In genomic region chr11:118423266-118423971, GRCm38 (mm10) we compare ENCODE assay signal across 8 mouse cellular contexts. TPM values are rescaled to one million over a fixed set of nuclear protein-coding genes. Genes with fewer than 3 reads are reported as not detected.
DNase-seq lines count a peak whose midpoint lies in the region; ATAC-seq lines count a peak whose summit lies in the region.

No protein-coding gene starts in this region.

- H3K9me3 ChIP-seq in hindbrain, embryonic 14.5 days (ENCODE audit: control insufficient read depth, low read length) = no peaks in the 10 kb centered on the region

- peak; percentile 97 for DNase-seq in Muller cell, postnatal 12 days (ENCODE audit: inconsistent ontology term)
- peak; percentile 85 for DNase-seq in cerebellum, adult 9-10 months
- DNase-seq in frontal cortex, postnatal 14 days (ENCODE audit: low spot score in 2 of 2) = peak; percentile 70 to 74
- peak; percentile 95 for DNase-seq in hindbrain, embryonic 14.5 days (ENCODE audit: low spot score)
- peak; percentile 65 for DNase-seq in left cerebral cortex, adult 11 months (ENCODE audit: low spot score)
- DNase-seq in lung, postnatal 36 days = peak; percentile 92
- DNase-seq in right cerebral cortex, postnatal 14 days = peak; percentile 86

- H3K27ac ChIP-seq in hindbrain, embryonic 14.5 days = no peak overlapping the region

- H3K27me3 ChIP-seq in hindbrain, embryonic 14.5 days (ENCODE audit: control insufficient read depth, insufficient read depth, low read length) = no peaks in the 10 kb centered on the region

- peaks cover 22% of the 10 kb centered on the region for H3K4me1 ChIP-seq in hindbrain, embryonic 14.5 days (replicated peaks; ENCODE audit: control insufficient read depth, insufficient read depth, low read length)

- H3K4me2 ChIP-seq in hindbrain, embryonic 14.5 days (replicated peaks) = peak overlapping the region; percentile 27

- WGBS in hindbrain, embryonic 14.5 days = 7% methylated on average over 18 of the region's 18 CpGs

- no peak overlapping the region for H3K4me3 ChIP-seq in hindbrain, embryonic 14.5 days (replicated peaks; ENCODE audit: low read length)

- peak; percentile 16 for ATAC-seq in hindbrain, embryonic 14.5 days (ENCODE audit: low FRiP score)
- ATAC-seq in erythroid progenitor cell, adult 5-6 weeks (replicated peaks; ENCODE audit: low FRiP score, poor library complexity, severe bottlenecking) = no peak

- peak overlapping the region; percentile 34; the same call in 1 of the 2 replicates for H3K9ac ChIP-seq in hindbrain, embryonic 14.5 days

- H3K36me3 ChIP-seq in hindbrain, embryonic 14.5 days (replicated peaks; ENCODE audit: control insufficient read depth, insufficient read depth) = no peaks in the 10 kb centered on the region

RNA-seq across cellular contexts. Expression of gene Cant1, which starts 4.5 kb away (rescaled TPM):
- polyA plus RNA-seq in hindbrain, embryonic 14.5 days (2014; fragmentation: Nextera tagmentation; extraction: Ambion mirVana) = 25.4 and 26.9 TPM in 2 replicates
- total RNA-seq in erythroid progenitor cell, adult 5-6 weeks (2015; ENCODE audit: low replicate concordance) = 5.4 and 8.0 TPM in 2 replicates
- 6.9 and 11.3 TPM in 2 replicates for total RNA-seq in erythroid progenitor cell, adult 5-6 weeks (2017; ENCODE audit: low replicate concordance)

RNA-seq across cellular contexts. Expression of gene C1qtnf1, which starts 4.6 kb away (rescaled TPM):
- 5.0 and 5.2 TPM in 2 replicates for polyA plus RNA-seq in hindbrain, embryonic 14.5 days (2014; fragmentation: Nextera tagmentation; extraction: Ambion mirVana)
- total RNA-seq in erythroid progenitor cell, adult 5-6 weeks (2015; ENCODE audit: low replicate concordance) = not detected in 2 replicates
- not detected in 2 replicates for total RNA-seq in erythroid progenitor cell, adult 5-6 weeks (2017; ENCODE audit: low replicate concordance)

RNA-seq across cellular contexts. Expression of gene Lgals3bp, which starts 21.5 kb away (rescaled TPM):
- polyA plus RNA-seq in hindbrain, embryonic 14.5 days (2014; fragmentation: Nextera tagmentation; extraction: Ambion mirVana) = 4.0 and 4.7 TPM in 2 replicates
- total RNA-seq in erythroid progenitor cell, adult 5-6 weeks (2015; ENCODE audit: low replicate concordance) = 31.9 and 57.7 TPM in 2 replicates
- total RNA-seq in erythroid progenitor cell, adult 5-6 weeks (2017; ENCODE audit: low replicate concordance) = 21.6 and 56.7 TPM in 2 replicates

RNA-seq across cellular contexts. Expression of gene Engase, which starts 53.2 kb away (rescaled TPM):
- polyA plus RNA-seq in hindbrain, embryonic 14.5 days (2014; fragmentation: Nextera tagmentation; extraction: Ambion mirVana) = 5.0 and 7.4 TPM in 2 replicates
- not detected in 2 replicates for total RNA-seq in erythroid progenitor cell, adult 5-6 weeks (2015; ENCODE audit: low replicate concordance)
- 9.4 TPM in 1 of 2 replicates, not detected in the other for total RNA-seq in erythroid progenitor cell, adult 5-6 weeks (2017; ENCODE audit: low replicate concordance)
